Mouse (Mus musculus): ENCODE results near the gene Zfand6. TPM values are rescaled to one million over a fixed set of nuclear protein-coding genes. Genes with fewer than 3 reads are reported as not detected.

Zfand6 gene
- total RNA-seq, 1 experiment from 2014 or later, result 151 TPM

- 0 out of 4 replicates have a peak, but pooled peaks of 1 of the 2 experiments have one; percentile 29 for ATAC-seq (replicated peaks in 1 of 2; ENCODE audit: insufficient read depth in 1 of 2, low FRiP score in 2 of 2, low TSS enrichment in 1 of 2, low read depth in 1 of 2, poor library complexity in 2 of 2, severe bottlenecking in 2 of 2)
Measured at GRCm38 (mm10) chr7:84669554-84670152, 20.1 kb downstream of the Zfand6 start.

- ATAC-seq (replicated peaks in 1 of 2; ENCODE audit: insufficient read depth in 1 of 2, low FRiP score in 2 of 2, low TSS enrichment in 1 of 2, low read depth in 1 of 2, poor library complexity in 2 of 2, severe bottlenecking in 2 of 2), result no peak
Measured at GRCm38 (mm10) chr7:84667946-84668345, 21.8 kb downstream of the Zfand6 start.

GRCm38 (mm10) chr7:84652740-84653139, 37.0 kb downstream of the Zfand6 start:
- ATAC-seq (replicated peaks in 1 of 2; ENCODE audit: insufficient read depth in 1 of 2, low FRiP score in 2 of 2, low TSS enrichment in 1 of 2, low read depth in 1 of 2, poor library complexity in 2 of 2, severe bottlenecking in 2 of 2), result no peak

- ATAC-seq (replicated peaks in 1 of 2; ENCODE audit: insufficient read depth in 1 of 2, low FRiP score in 2 of 2, low TSS enrichment in 1 of 2, low read depth in 1 of 2, poor library complexity in 2 of 2, severe bottlenecking in 2 of 2), result no peak
Measured at GRCm38 (mm10) chr7:84651987-84652321, 37.8 kb downstream of the Zfand6 start.

- ATAC-seq (replicated peaks in 1 of 2; ENCODE audit: insufficient read depth in 1 of 2, low FRiP score in 2 of 2, low TSS enrichment in 1 of 2, low read depth in 1 of 2, poor library complexity in 2 of 2, severe bottlenecking in 2 of 2), result peak in 1 of 2 experiments; percentile 76; a peak in 2 of 4 replicates
Measured at GRCm38 (mm10) chr7:84651303-84651986, 38.3 kb downstream of the Zfand6 start.

GRCm38 (mm10) chr7:84649016-84649415, 40.7 kb downstream of the Zfand6 start:
- ATAC-seq (replicated peaks in 1 of 2; ENCODE audit: insufficient read depth in 1 of 2, low FRiP score in 2 of 2, low TSS enrichment in 1 of 2, low read depth in 1 of 2, poor library complexity in 2 of 2, severe bottlenecking in 2 of 2), result no peak

GRCm38 (mm10) chr7:84646256-84646655, 43.5 kb downstream of the Zfand6 start:
- ATAC-seq (replicated peaks in 1 of 2; ENCODE audit: insufficient read depth in 1 of 2, low FRiP score in 2 of 2, low TSS enrichment in 1 of 2, low read depth in 1 of 2, poor library complexity in 2 of 2, severe bottlenecking in 2 of 2), result no peak

- ATAC-seq (replicated peaks in 1 of 2; ENCODE audit: insufficient read depth in 1 of 2, low FRiP score in 2 of 2, low TSS enrichment in 1 of 2, low read depth in 1 of 2, poor library complexity in 2 of 2, severe bottlenecking in 2 of 2), result no peak
Measured at GRCm38 (mm10) chr7:84643270-84643998, 46.3 kb downstream of the Zfand6 start.

GRCm38 (mm10) chr7:84642159-84642928, 47.4 kb downstream of the Zfand6 start:
- ATAC-seq (replicated peaks in 1 of 2; ENCODE audit: insufficient read depth in 1 of 2, low FRiP score in 2 of 2, low TSS enrichment in 1 of 2, low read depth in 1 of 2, poor library complexity in 2 of 2, severe bottlenecking in 2 of 2), result no peak

- no peak for ATAC-seq (replicated peaks in 1 of 2; ENCODE audit: insufficient read depth in 1 of 2, low FRiP score in 2 of 2, low TSS enrichment in 1 of 2, low read depth in 1 of 2, poor library complexity in 2 of 2, severe bottlenecking in 2 of 2)
Measured at GRCm38 (mm10) chr7:84636939-84637338, 52.8 kb downstream of the Zfand6 start.

- no peak for ATAC-seq (replicated peaks in 1 of 2; ENCODE audit: insufficient read depth in 1 of 2, low FRiP score in 2 of 2, low TSS enrichment in 1 of 2, low read depth in 1 of 2, poor library complexity in 2 of 2, severe bottlenecking in 2 of 2)
Measured at GRCm38 (mm10) chr7:84631878-84632277, 57.9 kb downstream of the Zfand6 start.

GRCm38 (mm10) chr7:84623718-84624117, 66.0 kb downstream of the Zfand6 start:
- ATAC-seq (replicated peaks in 1 of 2; ENCODE audit: insufficient read depth in 1 of 2, low FRiP score in 2 of 2, low TSS enrichment in 1 of 2, low read depth in 1 of 2, poor library complexity in 2 of 2, severe bottlenecking in 2 of 2), result no peak

GRCm38 (mm10) chr7:84620956-84621355, 68.8 kb downstream of the Zfand6 start:
- ATAC-seq (replicated peaks in 1 of 2; ENCODE audit: insufficient read depth in 1 of 2, low FRiP score in 2 of 2, low TSS enrichment in 1 of 2, low read depth in 1 of 2, poor library complexity in 2 of 2, severe bottlenecking in 2 of 2), result no peak

- no peak for ATAC-seq (replicated peaks in 1 of 2; ENCODE audit: insufficient read depth in 1 of 2, low FRiP score in 2 of 2, low TSS enrichment in 1 of 2, low read depth in 1 of 2, poor library complexity in 2 of 2, severe bottlenecking in 2 of 2)
Measured at GRCm38 (mm10) chr7:84618951-84619350, 70.8 kb downstream of the Zfand6 start.

GRCm38 (mm10) chr7:84612445-84612844, 77.3 kb downstream of the Zfand6 start:
- peak; percentile 29 to 37; a peak in 1 of 4 replicates for ATAC-seq (replicated peaks in 1 of 2; ENCODE audit: insufficient read depth in 1 of 2, low FRiP score in 2 of 2, low TSS enrichment in 1 of 2, low read depth in 1 of 2, poor library complexity in 2 of 2, severe bottlenecking in 2 of 2)

GRCm38 (mm10) chr7:84611609-84612008, 78.2 kb downstream of the Zfand6 start:
- no peak for ATAC-seq (replicated peaks in 1 of 2; ENCODE audit: insufficient read depth in 1 of 2, low FRiP score in 2 of 2, low TSS enrichment in 1 of 2, low read depth in 1 of 2, poor library complexity in 2 of 2, severe bottlenecking in 2 of 2)

GRCm38 (mm10) chr7:84606293-84606749, 83.4 kb downstream of the Zfand6 start, which contains the start of gene Fah:
Gene Fah (minus strand): TSS chr7:84606722.
- ATAC-seq (replicated peaks in 1 of 2; ENCODE audit: insufficient read depth in 1 of 2, low FRiP score in 2 of 2, low TSS enrichment in 1 of 2, low read depth in 1 of 2, poor library complexity in 2 of 2, severe bottlenecking in 2 of 2), result peak; percentile 12 to 24; a peak in 2 of 4 replicates

Data from hematopoietic stem cell, adult 5-6 weeks (primary cell).